Mouse (Mus musculus) urinary bladder, postnatal 25 days (tissue): ENCODE measurements around the gene Fgd3.

ENCODE experiments used
- DNase-seq: peaks from one replicate; pipeline ENCODE4 v3.0.0; 2022; ENCODE audit warnings: low spot score

The Fgd3 gene

GRCm38 (mm10) chr13:49320040-49320439, at the start of gene Fgd3:
TSS of gene Fgd3 (minus strand) at chr13:49320311.
- no peak for DNase-seq

DNA sequence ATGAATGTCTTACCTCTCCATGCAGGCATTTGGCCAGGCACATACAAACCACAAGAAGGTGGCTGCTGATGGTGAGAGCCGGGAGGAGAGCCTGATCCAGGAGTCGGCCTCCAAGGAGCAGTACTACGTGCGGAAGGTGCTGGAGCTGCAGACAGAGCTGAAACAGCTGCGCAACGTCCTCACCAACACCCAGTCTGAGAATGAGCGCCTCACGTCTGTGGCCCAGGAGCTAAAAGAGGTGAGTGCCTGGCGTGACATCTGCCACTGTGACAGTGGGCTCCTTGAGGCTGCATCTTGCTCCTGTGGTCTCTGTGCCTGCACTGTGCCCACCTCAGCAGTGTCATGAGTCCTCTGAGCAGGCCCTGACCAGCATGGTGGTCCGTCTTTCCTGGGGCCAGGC, 49.3 kb upstream of the Fgd3 start:
- no peak for DNase-seq

GRCm38 (mm10) chr13:49367657-49368440, 47.7 kb upstream of the Fgd3 start:
- DNase-seq = no peak

- DNase-seq = peak; percentile 50
Observed at GRCm38 (mm10) chr13:49364716-49365115, 44.6 kb upstream of the Fgd3 start.

- DNase-seq = no peak
Observed at GRCm38 (mm10) chr13:49362804-49363203, 42.7 kb upstream of the Fgd3 start.

GRCm38 (mm10) chr13:49362364-49362763, 42.3 kb upstream of the Fgd3 start:
- no peak for DNase-seq

DNA sequence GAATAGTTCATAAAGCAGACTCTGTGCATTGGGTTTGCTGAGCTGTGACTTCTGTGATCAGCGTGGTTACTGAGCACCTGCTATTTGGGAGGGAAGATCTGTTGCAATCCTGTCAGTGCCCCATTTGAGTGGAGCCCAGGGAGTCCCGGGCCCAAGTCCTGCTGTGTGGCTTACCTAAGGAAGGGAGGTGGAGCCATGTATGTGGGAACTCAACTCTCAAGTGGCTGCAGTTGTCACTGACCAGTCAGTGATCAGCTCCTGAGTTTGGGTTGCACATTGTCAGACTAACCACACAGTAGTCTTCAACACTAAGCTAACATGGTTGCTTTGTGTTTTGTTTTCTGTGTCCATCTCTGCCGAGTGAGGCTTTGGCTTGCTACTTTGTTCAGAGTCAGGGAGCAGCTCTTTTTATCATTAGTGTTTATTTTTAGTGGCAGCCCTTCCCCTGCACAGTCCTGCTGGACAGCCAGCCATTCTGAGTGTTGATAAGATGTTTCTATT, 40.8 kb upstream of the Fgd3 start:
- DNase-seq = no peak

- no peak for DNase-seq
Observed at GRCm38 (mm10) chr13:49358184-49358583, 38.1 kb upstream of the Fgd3 start.

- DNase-seq = no peak
Observed at GRCm38 (mm10) chr13:49357367-49358026, 37.4 kb upstream of the Fgd3 start.

DNA sequence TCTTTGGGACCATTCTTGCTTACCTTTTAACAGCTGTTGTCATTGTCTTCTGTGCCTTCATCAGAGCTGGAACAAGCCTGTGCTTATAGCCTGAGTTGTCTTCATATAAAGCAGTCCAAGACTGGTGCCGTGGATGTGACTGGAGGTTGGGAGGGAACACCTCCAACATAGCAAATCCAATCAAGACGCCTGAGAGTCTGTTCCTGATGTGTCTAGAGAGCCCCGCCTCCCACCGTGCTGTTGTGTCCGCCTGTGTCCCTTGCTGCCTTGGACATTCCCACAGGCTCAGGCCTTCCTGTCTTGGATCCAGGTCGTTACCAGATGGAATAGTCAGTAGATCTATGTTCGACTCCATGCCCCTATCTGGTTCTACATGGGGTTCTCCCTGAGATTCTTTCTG, 36.0 kb upstream of the Fgd3 start:
- no peak for DNase-seq

- DNase-seq = no peak
Observed at GRCm38 (mm10) chr13:49355461-49356061, 35.5 kb upstream of the Fgd3 start.

DNA sequence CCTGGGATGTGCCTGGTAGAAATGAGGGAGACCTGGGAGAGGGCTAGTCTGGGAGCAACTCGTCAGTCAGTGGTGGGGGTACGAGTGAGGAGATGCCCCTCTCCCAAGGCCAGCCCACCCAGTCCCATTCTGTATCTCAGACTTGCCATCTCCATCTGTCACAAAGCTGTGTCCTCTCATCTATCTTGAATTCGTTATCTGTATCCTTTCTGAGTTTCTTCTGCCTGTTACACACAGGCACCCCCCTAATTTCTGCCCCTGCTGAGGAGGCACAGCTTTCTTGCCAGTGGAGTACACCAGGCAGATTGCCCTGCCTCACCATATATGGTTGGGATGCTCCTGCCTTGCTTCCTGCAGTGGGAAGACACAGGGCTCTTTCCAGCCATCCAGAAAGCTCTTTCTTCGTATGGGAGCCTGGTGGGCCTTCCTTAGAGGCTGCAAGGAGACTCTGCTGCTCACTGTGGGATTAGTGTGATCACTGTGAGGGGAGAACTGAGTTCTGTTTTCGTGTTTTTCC, 33.9 kb upstream of the Fgd3 start:
- no peak for DNase-seq

DNA sequence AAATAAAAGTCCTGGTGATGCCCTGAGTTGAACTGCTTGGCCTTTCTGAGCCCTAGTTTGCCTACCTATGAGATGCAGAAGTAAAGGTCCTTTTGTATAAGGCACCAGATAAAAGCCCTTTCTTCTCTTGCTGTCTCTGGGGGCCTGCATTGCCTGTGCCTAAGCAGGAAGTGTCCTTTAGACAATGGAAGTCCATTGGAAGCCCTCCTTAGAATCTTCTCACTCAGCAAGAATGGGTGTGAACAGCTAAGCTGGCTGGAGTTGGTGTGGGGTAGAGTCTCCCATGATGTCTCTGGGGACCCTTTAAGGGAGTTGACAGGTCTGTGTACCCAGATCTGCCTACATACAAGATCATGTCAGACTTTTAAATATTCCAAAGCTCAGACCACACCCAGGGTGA, 33.3 kb upstream of the Fgd3 start:
- no peak for DNase-seq

DNA sequence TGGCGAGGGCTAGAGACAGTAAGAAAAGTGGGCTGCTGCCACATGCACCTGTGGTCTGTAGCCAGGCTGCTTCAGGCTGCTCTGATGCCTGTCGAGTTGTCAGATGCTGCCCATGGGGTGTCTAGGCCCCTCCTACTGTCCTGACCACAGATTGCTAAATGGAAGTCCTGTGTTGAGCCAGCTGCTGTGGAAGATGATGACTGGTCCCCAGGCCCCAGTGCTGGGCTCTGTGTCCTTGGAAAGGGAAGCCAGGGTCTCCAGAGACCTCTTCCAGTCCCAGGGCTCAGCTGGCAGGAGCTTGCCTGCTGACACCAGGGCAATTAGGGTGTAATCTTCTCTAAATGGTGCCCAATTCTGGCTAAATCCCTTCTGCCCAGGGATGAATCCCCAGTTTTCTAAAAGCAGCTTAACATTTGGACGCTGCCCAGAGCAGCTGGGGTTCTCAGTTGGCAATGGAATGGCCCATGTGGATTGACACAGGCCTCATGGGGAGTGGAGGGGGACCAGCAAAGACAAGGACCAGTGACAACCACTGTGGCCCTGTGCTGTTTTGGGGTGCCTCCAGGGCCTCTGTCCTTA, 32.6 kb upstream of the Fgd3 start:
- DNase-seq = no peak

- no peak for DNase-seq
Observed at GRCm38 (mm10) chr13:49349836-49350505, 29.9 kb upstream of the Fgd3 start.

- no peak for DNase-seq
Observed at GRCm38 (mm10) chr13:49349335-49349734, 29.2 kb upstream of the Fgd3 start.

DNA sequence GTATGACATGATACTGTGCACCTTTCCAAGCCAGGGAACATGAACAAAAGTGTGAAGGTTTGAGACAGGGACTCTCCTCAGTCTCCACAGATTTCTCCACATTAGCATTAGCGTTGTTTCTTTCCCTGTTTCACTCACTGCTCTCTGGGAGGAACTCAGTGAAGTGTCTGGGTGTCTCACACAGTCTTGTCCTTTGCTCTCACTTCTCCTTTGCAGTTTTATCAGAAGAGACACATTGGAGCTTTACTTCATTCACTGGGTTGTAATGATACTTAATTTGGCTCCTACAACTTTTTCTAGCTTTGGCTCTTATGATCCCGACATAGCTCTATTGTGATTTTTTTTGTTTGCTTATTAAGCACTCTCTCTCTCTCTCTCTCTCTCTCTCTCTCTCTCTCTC, 28.4 kb upstream of the Fgd3 start:
- DNase-seq = no peak

- DNase-seq = no peak
Observed at GRCm38 (mm10) chr13:49345476-49345875, 25.4 kb upstream of the Fgd3 start.

DNA sequence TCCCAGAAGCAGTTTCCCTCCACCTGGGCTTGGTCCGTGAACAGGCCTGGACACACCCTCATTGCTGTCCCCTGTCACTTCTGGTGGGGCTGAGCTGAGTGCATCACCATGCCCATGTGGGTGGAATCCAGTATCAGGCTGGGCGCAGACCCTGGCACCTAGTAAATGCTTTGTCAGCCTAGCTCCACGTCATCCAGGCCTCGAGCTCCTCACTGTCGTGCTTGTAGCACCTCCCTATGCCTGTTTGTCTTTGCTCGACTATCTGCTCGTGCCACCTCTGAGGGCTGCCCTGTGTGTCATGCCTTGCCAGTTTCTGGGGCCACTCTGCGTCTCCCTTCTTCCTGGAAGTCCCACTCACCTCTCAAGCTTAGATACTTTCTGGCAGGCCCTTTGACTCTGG, 24.5 kb upstream of the Fgd3 start:
- no peak for DNase-seq

- DNase-seq = no peak
Observed at GRCm38 (mm10) chr13:49342723-49343100, 22.6 kb upstream of the Fgd3 start.

GRCm38 (mm10) chr13:49341831-49342722, 22.0 kb upstream of the Fgd3 start:
- DNase-seq = no peak
